Mouse (Mus musculus): ENCODE measurements at regions not wholly inside any gene's neighbourhood (a gene's known extent, or its start where the extent isn't known, plus 50 kb on each side); places are given as distances from the start of the nearest gene placed in this dataset.

DNA sequence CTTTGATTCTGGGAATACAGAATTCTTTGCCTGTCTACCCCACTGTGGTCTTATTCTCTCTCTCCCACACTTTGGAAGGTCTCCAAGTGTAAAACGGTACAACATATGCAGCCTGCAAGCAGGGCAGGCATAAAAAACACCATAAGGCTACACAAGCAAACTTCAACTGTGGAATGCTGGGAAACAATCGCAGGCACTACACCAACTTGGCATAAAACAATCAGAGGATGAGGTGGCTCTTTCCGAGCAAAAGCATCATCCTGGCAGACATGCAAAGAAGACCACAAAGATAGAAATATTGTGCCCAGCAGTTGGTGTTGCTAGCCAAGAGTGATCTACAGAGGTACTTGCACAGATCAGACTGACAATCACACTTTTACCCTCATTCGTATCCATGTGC is 88.0 kb upstream of the Galnt5 start:
- no peak for DNase-seq (ENCODE audit: low read depth, low spot score)

DNA sequence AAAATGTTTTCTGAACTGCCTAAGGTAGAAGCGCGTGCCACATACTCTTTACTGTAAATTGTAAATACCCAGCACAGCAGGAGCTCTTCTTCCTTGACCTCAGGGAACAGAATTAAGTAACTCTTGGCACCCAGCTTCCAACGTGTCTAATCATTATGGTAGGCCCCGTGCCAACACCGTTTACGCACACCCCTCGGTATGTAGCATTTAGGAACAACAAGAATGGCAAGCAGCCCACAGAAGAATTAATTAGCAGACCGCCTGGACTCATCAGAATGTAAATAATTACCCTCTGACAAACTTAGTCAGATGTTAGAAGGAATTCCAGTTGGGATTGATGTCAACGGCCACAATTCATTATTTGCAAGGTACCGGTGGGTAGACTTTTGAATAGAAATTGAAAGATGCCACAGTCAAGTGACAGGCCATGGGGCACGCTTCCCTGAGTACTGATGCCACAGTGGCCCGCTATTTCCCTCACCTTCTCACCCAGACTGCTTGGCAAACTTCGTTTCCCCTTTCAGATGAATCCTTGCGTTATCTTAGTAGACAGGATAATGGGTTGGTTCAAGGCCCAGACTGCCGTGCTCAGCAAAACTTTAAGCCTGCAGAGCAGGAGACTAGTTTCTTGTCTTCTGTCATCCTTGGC is 81.2 kb upstream of the Galnt5 start:
- no peak for DNase-seq (ENCODE audit: low read depth, low spot score)

DNA sequence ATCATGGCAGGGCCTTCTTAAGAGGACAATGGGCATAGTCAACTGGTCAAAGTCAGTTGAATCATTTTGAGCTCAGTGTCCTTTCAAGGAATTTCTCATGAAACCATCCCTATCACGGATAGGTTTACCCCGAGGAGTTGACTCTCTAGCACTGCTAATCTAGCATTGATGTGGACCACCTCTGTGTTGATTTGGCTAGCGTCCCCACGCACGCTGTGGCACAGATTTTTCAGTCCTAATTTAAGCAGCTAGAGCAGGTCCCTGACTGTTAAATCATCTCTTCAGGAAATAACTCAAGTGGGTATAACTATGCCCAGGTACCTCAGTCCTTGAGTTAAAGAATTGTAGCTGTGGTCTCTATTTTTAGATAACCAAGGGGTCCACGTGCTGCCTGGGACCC is 80.0 kb upstream of the Galnt5 start:
- no peak for DNase-seq (ENCODE audit: low read depth, low spot score)

DNA sequence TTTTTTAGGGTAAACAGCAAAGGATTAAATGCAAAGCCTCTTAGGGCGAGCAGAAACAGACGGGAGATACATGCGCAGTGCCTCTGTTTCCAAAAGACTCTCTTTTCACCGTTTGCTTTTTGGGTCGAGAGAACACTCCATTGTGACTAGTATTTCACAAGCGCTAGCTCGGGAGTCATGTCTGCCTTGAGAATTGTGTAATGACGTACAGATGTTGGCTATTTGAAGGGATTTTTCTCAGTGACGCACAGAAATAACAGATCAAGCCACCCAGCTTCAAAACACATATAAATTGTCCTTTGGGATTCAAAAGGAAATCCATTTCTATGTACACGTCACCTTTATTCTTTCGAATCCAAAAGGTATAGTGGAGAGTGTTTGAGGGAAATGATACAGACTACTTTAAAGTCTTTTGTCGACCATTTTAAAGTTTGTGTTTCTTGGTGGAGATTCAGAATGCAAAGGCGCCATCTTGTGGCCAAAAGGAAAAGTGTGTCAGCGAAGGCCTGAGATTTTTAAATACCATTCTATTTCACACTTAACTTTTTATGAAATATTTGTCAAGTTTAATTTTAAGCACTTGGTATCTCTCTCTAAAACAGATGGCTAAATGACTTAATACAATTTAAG is 78.5 kb upstream of the Galnt5 start:
- DNase-seq (ENCODE audit: low read depth, low spot score): peak; percentile 68

DNA sequence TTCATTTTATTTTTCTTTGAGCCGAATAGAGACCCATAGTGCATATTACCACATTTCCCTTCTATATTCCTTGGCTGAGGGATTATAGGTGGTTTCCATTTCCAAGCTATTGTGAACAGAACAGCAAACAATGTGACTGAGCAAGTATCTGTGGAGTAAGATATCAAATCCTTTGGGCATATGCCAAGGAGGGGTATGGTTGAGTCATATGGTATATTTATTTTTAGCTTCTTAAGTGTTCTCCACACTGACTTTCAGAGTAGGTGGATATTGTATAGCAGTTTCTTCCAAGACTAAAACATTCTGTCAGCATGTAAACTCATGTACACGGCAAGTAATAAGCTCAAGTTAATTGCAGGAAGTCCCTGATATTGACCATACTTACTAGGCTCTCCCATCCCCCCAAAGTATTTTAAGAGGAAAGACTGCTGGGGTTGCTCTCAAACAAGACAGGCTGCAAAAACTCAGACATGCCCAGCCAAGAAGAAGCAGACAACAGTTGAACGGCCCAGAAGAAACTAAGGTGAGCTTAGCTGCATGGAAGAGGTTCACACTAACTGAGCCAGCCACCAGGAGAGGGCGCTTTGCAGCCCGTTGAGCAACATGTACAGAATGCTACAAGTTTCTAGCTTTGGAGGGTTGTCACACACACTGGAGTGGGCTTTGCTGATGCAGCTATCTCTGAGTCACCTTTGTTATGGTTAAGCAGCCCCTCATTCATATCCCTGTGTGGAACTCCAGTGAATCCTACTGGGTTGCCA is 63.4 kb upstream of the Galnt5 start:
- peak; percentile 3 for DNase-seq (ENCODE audit: low read depth, low spot score)
